Mouse (Mus musculus) lung, postnatal 25 days (tissue): ENCODE data around the gene Tshz2.

Experiments
- DNase-seq: peaks from one replicate; pipeline ENCODE4 v3.0.0; 2022; ENCODE audit warnings: low spot score

Tshz2 gene

GRCm38 (mm10) chr2:170046371-170047145 is 413.7 kb downstream of the Tshz2 start:
- no peak for DNase-seq

- no peak for DNase-seq
Observed at GRCm38 (mm10) chr2:170048831-170049230, 416.0 kb downstream of the Tshz2 start.

GRCm38 (mm10) chr2:170050651-170051050 is 417.8 kb downstream of the Tshz2 start:
- no peak for DNase-seq

GRCm38 (mm10) chr2:170051441-170051840 is 418.6 kb downstream of the Tshz2 start:
- DNase-seq: no peak

- DNase-seq: no peak
Observed at GRCm38 (mm10) chr2:170054943-170055342, 422.1 kb downstream of the Tshz2 start.

- DNase-seq: peak; percentile 29
Observed at GRCm38 (mm10) chr2:170055413-170055812, 422.6 kb downstream of the Tshz2 start.

- DNase-seq: no peak
Observed at GRCm38 (mm10) chr2:170058774-170059173, 426.0 kb downstream of the Tshz2 start.

- no peak for DNase-seq
Observed at GRCm38 (mm10) chr2:170060066-170060465, 427.3 kb downstream of the Tshz2 start.

- no peak for DNase-seq
Observed at GRCm38 (mm10) chr2:170062378-170062777, 429.6 kb downstream of the Tshz2 start.

- no peak for DNase-seq
Observed at GRCm38 (mm10) chr2:170069976-170070375, 437.2 kb downstream of the Tshz2 start.

- DNase-seq: no peak
Observed at GRCm38 (mm10) chr2:170070641-170071241, 437.9 kb downstream of the Tshz2 start.

- no peak for DNase-seq
Observed at GRCm38 (mm10) chr2:170076941-170077490, 444.2 kb downstream of the Tshz2 start.

- DNase-seq: no peak
Observed at GRCm38 (mm10) chr2:170078041-170078440, 445.2 kb downstream of the Tshz2 start.

- DNase-seq: no peak
Observed at GRCm38 (mm10) chr2:170078442-170079017, 445.7 kb downstream of the Tshz2 start.

GRCm38 (mm10) chr2:170091563-170092443 is 459.0 kb downstream of the Tshz2 start:
- DNase-seq: no peak

- DNase-seq: no peak
Observed at GRCm38 (mm10) chr2:170094220-170094619, 461.4 kb downstream of the Tshz2 start.

GRCm38 (mm10) chr2:170094871-170095270 is 462.1 kb downstream of the Tshz2 start:
- no peak for DNase-seq

GRCm38 (mm10) chr2:170101132-170101531 is 468.3 kb downstream of the Tshz2 start:
- peak; percentile 88 for DNase-seq

- no peak for DNase-seq
Observed at GRCm38 (mm10) chr2:170101932-170102331, 469.1 kb downstream of the Tshz2 start.

GRCm38 (mm10) chr2:170103341-170103740 is 470.5 kb downstream of the Tshz2 start:
- DNase-seq: no peak

- peak; percentile 46 for DNase-seq
Observed at GRCm38 (mm10) chr2:170103852-170104251, 471.0 kb downstream of the Tshz2 start.

- DNase-seq: no peak
Observed at GRCm38 (mm10) chr2:170104396-170104795, 471.6 kb downstream of the Tshz2 start.
